Mouse (Mus musculus): ENCODE data around the gene Arl6ip5.

The Arl6ip5 gene

GRCm38 (mm10) chr6:97269596-97269995 lies 59.1 kb downstream of the Arl6ip5 start:
- DNase-seq (ENCODE audit: inconsistent age in 2 of 2, low spot score in 1 of 2), result no peak

GRCm38 (mm10) chr6:97272349-97272748 lies 61.9 kb downstream of the Arl6ip5 start:
- no peak for DNase-seq (ENCODE audit: inconsistent age in 2 of 2, low spot score in 1 of 2)

GRCm38 (mm10) chr6:97273058-97273710 lies 62.7 kb downstream of the Arl6ip5 start:
- no peak for DNase-seq (ENCODE audit: inconsistent age in 2 of 2, low spot score in 1 of 2)

DNA sequence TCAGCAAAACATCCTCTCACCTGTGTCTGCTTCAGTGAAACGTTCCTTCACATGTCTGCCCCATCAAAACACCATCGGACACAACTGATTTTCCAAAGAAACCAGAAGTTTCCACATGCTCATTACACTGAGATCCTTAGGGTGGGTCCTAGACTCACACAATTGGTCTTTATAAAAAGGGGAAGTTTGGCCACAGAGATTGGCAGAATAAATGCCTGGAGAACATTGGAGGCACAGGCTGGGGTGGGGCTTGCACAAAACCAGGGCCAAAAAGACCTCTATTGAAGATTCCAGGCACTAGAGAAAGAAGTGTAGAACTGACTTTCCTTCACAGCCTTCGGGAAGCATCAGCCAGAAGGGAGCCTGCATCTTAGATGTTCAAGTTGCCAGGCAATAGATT lies 63.3 kb downstream of the Arl6ip5 start:
- no peak for DNase-seq (ENCODE audit: inconsistent age in 2 of 2, low spot score in 1 of 2)

DNA sequence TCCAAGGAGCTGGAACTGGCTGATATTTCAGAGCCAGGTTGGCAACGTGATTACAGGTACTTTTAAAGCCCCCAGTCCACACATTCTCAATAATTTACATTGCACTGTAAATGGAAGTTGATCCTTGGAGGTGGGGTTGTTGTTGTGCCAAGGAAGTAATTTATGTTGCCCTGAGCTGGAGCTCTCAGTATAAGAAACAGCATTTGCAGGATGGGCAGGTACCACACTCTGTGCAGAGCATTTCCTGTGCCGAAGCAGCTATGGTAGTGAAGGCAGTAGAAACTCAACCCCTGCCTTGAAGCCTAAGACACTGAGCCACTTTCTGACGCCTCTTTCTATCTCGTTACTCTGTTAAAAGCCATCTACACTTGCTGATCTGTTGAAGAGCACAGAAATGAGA lies 65.3 kb downstream of the Arl6ip5 start:
- DNase-seq (ENCODE audit: inconsistent age in 2 of 2, low spot score in 1 of 2), result no peak

GRCm38 (mm10) chr6:97276366-97276765 lies 65.9 kb downstream of the Arl6ip5 start:
- DNase-seq (ENCODE audit: inconsistent age in 2 of 2, low spot score in 1 of 2), result no peak

- no peak for DNase-seq (ENCODE audit: inconsistent age in 2 of 2, low spot score in 1 of 2)
Measured at GRCm38 (mm10) chr6:97276890-97277497, 66.5 kb downstream of the Arl6ip5 start.

- peak; percentile 72 to 93 for DNase-seq (ENCODE audit: inconsistent age in 2 of 2, low spot score in 1 of 2)
Measured at GRCm38 (mm10) chr6:97278014-97278787, 67.7 kb downstream of the Arl6ip5 start.

DNA sequence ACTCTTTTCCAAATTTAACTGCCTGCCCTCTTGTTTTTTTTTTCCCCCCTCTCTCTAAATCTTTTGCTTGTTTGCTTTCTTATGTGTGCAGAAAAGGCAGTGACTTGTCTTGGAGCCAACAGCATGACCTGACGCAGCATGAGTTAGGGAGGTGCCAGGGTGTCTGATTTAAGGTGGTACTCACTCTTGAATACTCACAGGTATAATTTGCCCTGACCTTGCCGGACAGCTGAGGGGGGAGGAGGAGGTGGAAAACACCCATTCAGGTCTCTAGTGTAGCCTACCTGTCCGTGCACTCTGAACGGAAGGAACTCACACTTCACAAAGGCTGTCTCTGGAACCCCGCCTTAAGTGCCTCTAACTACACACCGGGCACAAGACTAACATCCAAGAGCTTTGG lies 68.4 kb downstream of the Arl6ip5 start:
- peak in 1 of 2 experiments; percentile 41 for DNase-seq (ENCODE audit: inconsistent age in 2 of 2, low spot score in 1 of 2)

Measured in adrenal gland, adult (tissue).